ENCODE assay signal across 14 mouse cellular contexts in genomic region chr4:115703927-115704505, GRCm38 (mm10). TPM values are rescaled to one million over a fixed set of nuclear protein-coding genes. Genes with fewer than 3 reads are reported as not detected.
"Had no signal": no experiment of that assay in that cellular context is flagged by ENCODE, and none has a peak within 500 bp of the region (broad histone marks: within the 10 kb centered on the region; RNA-seq: fewer than 3 reads in every experiment).

No protein-coding gene starts in this region.

- ATAC-seq: intestine, embryonic 15.5 days had no signal

- H3K4me1 ChIP-seq: intestine, embryonic 15.5 days had no signal

- H3K27ac ChIP-seq: intestine, embryonic 15.5 days; left cerebral cortex, adult 2 months; liver, embryonic 14.5 days had no signal

- DNase-seq: kidney, adult 11 months; kidney, postnatal 14 days; layer of hippocampus, postnatal 36 days; lung, embryonic 14.5 days; midbrain, embryonic 14.5 days; thymus, adult 18-20 months; thymus, postnatal 4 days had no signal

- H3K4me3 ChIP-seq: intestine, embryonic 15.5 days; left cerebral cortex, adult 2 months had no signal

RNA-seq across cellular contexts. Expression of gene Cyp4b1, which starts 56.5 kb away (rescaled TPM):
- total RNA-seq: megakaryocyte progenitor cell, adult 5-6 weeks; megakaryocyte-erythroid progenitor cell, adult 5-6 weeks had no signal
- polyA plus RNA-seq: limb, embryonic 11.5 days; neural tube, embryonic 11.5 days had no signal
